Mouse (Mus musculus) MEL-GATA-1-ER (cell line): ENCODE data around the gene Cd209c.

Experiments
- DNase-seq: peaks from one replicate; pipeline ENCODE4 v3.0.0-alpha.2; 2012; ENCODE audit warnings: low read depth; ENCODE audit errors: extremely low read depth

Gene Cd209c

DNA sequence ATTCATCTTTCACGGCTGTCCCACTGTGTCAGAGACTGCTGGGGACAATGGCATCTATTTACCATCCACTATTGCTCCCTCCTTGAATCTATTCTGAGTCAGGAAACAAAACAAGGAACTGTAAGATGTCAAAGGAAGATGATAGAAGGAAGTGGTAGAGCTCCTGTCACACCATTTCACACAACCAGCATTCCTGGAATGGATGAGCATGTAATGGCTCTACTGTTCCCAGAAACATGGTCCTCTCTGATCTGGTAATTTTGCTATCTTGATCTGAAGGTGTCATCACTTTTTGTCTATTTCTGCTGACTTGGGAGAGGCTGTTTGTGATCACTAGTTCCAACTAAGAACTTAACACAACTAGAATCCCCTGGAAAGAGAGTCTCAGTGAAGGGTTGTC, at the start of gene Cd209c:
Gene Cd209c, minus strand, starts transcription at position 101 of the 400 bp plus-strand sequence.
- no peak for DNase-seq

DNA sequence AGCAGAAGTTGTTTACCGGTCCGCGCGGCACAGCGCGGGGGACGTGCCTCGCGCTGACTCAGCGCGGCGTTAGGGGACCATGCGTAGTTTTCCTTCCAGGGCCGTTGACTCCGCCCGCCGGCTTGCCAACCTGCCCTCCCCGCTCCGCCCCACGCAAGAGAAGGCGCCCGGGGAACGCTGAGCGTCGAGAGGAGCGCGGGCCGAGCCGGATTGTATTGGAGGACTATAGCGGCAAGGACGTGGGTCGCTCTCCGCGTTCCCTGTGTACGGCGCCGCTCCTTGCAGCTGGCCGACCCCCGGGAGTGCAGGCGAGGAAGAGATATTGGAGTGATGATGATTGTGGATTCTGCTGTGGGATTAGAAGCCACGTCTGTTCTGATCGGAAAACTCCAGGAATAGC, 39.7 kb upstream of the Cd209c start:
- DNase-seq, result no peak

DNA sequence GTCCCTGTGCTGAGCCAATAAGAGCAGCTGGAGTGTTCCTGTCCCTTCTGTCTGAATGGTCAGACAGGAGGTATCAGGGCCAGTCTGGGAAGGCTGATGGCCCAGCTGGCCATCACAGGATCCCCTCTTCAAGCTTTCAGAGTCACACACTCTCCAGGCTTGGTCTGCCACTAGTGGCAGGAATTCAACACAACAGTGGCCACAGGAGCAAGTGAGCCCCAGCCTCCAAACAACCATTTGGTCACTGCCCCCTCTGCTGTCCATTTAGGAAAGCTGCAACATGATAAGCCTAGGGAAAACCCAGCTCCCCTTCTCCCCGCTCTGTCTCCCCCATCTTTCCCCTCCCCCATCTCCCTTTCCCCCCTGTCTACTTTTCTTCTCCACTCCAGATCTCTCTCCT, 1.5 kb upstream of the Cd209c start:
- no peak for DNase-seq

DNA sequence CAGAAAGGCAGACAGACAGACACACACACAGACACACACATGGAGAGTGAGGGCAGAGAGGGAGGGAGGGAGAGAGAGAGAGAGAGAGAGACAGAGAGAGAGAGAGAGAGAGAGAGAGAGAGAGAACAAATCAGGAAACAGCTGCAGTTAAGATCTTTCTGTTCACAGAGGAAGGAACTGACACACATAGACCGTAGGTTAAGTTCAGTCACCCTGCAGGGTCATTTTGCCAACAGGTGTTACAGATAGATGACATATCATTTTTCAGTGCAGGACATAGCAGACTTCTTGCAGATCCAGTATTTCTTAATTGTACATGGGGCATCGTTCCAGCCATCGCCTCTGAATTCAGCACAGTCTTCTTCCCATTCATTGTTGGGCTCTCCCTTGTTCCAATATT, 14.5 kb downstream of the Cd209c start:
- no peak for DNase-seq

DNA sequence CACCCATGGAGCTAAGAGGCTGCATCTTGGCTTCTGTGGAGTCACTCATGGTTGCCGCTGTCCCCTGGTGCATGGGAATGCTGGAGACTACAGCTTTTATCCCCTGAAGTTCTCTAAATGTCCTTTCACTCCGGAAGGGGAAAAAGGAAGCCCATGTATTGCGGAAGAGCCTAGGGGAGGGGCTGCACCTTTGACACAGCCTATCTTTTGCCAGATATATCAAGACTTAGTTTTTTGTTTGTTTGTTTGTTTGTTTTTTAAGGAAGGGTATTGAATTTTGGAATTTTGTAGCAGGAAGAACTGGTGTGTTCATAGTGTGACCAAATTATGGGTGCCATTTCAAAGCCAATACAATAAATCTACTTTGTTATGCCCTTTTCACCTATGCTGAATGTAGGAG, 27.8 kb downstream of the Cd209c start, which contains the start of gene Cd209b:
Gene Cd209b, minus strand, starts transcription at position 101 of the 400 bp plus-strand sequence.
- no peak for DNase-seq
